Mouse (Mus musculus) G1E (cell line): ENCODE measurements at regions not wholly inside any gene's neighbourhood (a gene's known extent, or its start where the extent isn't known, plus 50 kb on each side); places are given as distances from the start of the nearest gene placed in this dataset.
"Not testable (repeated sequence)": the region's sequence is repeated elsewhere in the genome, so short reads cannot be mapped to it uniquely, and the experiment has no call there.

Source experiments
- ATAC-seq: 2 replicates; pipeline ENCODE4 v1.8.0; 2016; ENCODE audit warnings: mild to moderate bottlenecking; ENCODE audit not compliant: insufficient number of reproducible peaks, poor library complexity, low FRiP score, severe bottlenecking; ENCODE audit errors: extremely low read depth
- DNase-seq: peaks from one replicate; pipeline ENCODE4 v3.0.0; 2012; ENCODE audit warnings: low spot score
- H3K27me3 ChIP-seq: 2 replicates; pipeline ENCODE4 v1.6.1; 2012; ENCODE audit warnings: mild to moderate bottlenecking, low read length, inconsistent platforms; ENCODE audit not compliant: insufficient read depth
- H3K36me3 ChIP-seq: replicated peaks from 2 replicates; pipeline ENCODE3; 2012; ENCODE audit warnings: mild to moderate bottlenecking, inconsistent platforms
- H3K4me1 ChIP-seq: 2 replicates; pipeline ENCODE4 v1.6.1; 2012; ENCODE audit warnings: low read depth, low read length, inconsistent platforms, mixed read lengths; ENCODE audit not compliant: insufficient read depth
- H3K4me3 ChIP-seq: 2 replicates; pipeline ENCODE4 v1.5.1; 2012; ENCODE audit warnings: low read depth, mild to moderate bottlenecking, inconsistent platforms, low read length, moderate library complexity, mixed read lengths
- H3K9me3 ChIP-seq: replicated peaks from 2 replicates; pipeline ENCODE4 v1.6.1; 2012; ENCODE audit warnings: inconsistent platforms
- CTCF ChIP-seq: IDR thresholded peaks from 2 replicates; pipeline ENCODE4 v1.5.1; 2012; ENCODE audit warnings: low read depth, low read length, inconsistent platforms, mixed read lengths
- GATA1 ChIP-seq: IDR thresholded peaks from 2 replicates; pipeline ENCODE4 v1.6.1; 2012; ENCODE audit warnings: borderline replicate concordance, low read length, inconsistent platforms, mixed read lengths
- GATA2 ChIP-seq: IDR thresholded peaks from 2 replicates; pipeline ENCODE4 v1.6.1; 2012; ENCODE audit warnings: low read depth, low read length, inconsistent platforms, borderline replicate concordance
- POLR2AphosphoS5 ChIP-seq: IDR thresholded peaks from 2 replicates; pipeline ENCODE4 v1.6.1; 2012; ENCODE audit warnings: low read depth, low read length, inconsistent platforms; ENCODE audit not compliant: insufficient replicate concordance
- TAL1 ChIP-seq: conservative IDR thresholded peaks from 2 replicates; pipeline ENCODE4 v1.6.1; 2012; ENCODE audit warnings: low read depth, low read length, inconsistent platforms, mixed read lengths

GRCm38 (mm10) chr8:109320955-109321354, 172.9 kb upstream of the Pmfbp1 start:
- no peak for ATAC-seq
- H3K27me3 ChIP-seq, result no peaks in the 10 kb centered on the region
- H3K4me1 ChIP-seq, result no peaks in the 10 kb centered on the region
- H3K9me3 ChIP-seq, result peaks cover 32% of the 10 kb centered on the region
- no peak for DNase-seq
- no peaks in the 10 kb centered on the region for H3K36me3 ChIP-seq
- TF ChIP-seq TAL1, result no peak
- TF ChIP-seq GATA1, result no peak
- TF ChIP-seq POLR2AphosphoS5, result no peak
- TF ChIP-seq CTCF, result no peak
- no peak for TF ChIP-seq GATA2
- H3K4me3 ChIP-seq, result no peak overlapping the region

- H3K4me3 ChIP-seq, result no peak overlapping the region
- H3K4me1 ChIP-seq, result no peaks in the 10 kb centered on the region
- H3K27me3 ChIP-seq, result no peaks in the 10 kb centered on the region
- TF ChIP-seq TAL1, result no peak
- no peak for TF ChIP-seq GATA1
- TF ChIP-seq GATA2, result no peak
- no peak for TF ChIP-seq CTCF
- no peak for TF ChIP-seq POLR2AphosphoS5
- H3K9me3 ChIP-seq, result peaks cover 30% of the 10 kb centered on the region
- no peak for ATAC-seq
- H3K36me3 ChIP-seq, result no peaks in the 10 kb centered on the region
- DNase-seq, result no peak
These were observed 170.5 kb upstream of the Pmfbp1 start for GRCm38 (mm10) chr8:109323351-109323750.

GRCm38 (mm10) chr8:109324241-109324640, 169.6 kb upstream of the Pmfbp1 start:
- H3K36me3 ChIP-seq, result no peaks in the 10 kb centered on the region
- no peak overlapping the region for H3K4me3 ChIP-seq
- no peaks in the 10 kb centered on the region for H3K4me1 ChIP-seq
- DNase-seq (no peak), ATAC-seq (no peak)
- peaks cover 31% of the 10 kb centered on the region for H3K9me3 ChIP-seq
- TF ChIP-seq POLR2AphosphoS5, result no peak
- TF ChIP-seq TAL1, result no peak
- no peak for TF ChIP-seq GATA2
- TF ChIP-seq CTCF, result no peak
- TF ChIP-seq GATA1, result no peak
- H3K27me3 ChIP-seq, result no peaks in the 10 kb centered on the region

GRCm38 (mm10) chr8:109336203-109336602, 157.6 kb upstream of the Pmfbp1 start:
- H3K27me3 ChIP-seq, result no peaks in the 10 kb centered on the region
- peaks cover 30% of the 10 kb centered on the region for H3K9me3 ChIP-seq
- TF ChIP-seq CTCF, result no peak
- no peaks in the 10 kb centered on the region for H3K36me3 ChIP-seq
- ATAC-seq (no peak), DNase-seq (no peak)
- H3K4me3 ChIP-seq, result no peak overlapping the region
- no peaks in the 10 kb centered on the region for H3K4me1 ChIP-seq

- DNase-seq (no peak), ATAC-seq (no peak)
- TF ChIP-seq POLR2AphosphoS5 (no peak), GATA2 (no peak), CTCF (no peak), GATA1 (no peak), TAL1 (no peak)
- Histone ChIP-seq H3K9me3 (peaks cover 29% of the 10 kb centered on the region), H3K27me3 (no peaks in the 10 kb centered on the region), H3K36me3 (no peaks in the 10 kb centered on the region), H3K4me3 (no peak overlapping the region), H3K4me1 (no peaks in the 10 kb centered on the region)
These were observed 155.5 kb upstream of the Pmfbp1 start for GRCm38 (mm10) chr8:109338220-109338835.

GRCm38 (mm10) chr8:109340647-109341046, 153.2 kb upstream of the Pmfbp1 start:
- H3K4me1 ChIP-seq, H3K4me3 ChIP-seq, ATAC-seq, H3K27me3 ChIP-seq, H3K36me3 ChIP-seq, DNase-seq: not testable (repeated sequence)
- H3K9me3 ChIP-seq, result peaks cover 45% of the 10 kb centered on the region

- Histone ChIP-seq H3K4me3 (no peak overlapping the region), H3K9me3 (peaks cover 37% of the 10 kb centered on the region), H3K4me1 (no peaks in the 10 kb centered on the region), H3K27me3 (no peaks in the 10 kb centered on the region), H3K36me3 (no peaks in the 10 kb centered on the region)
- ATAC-seq (no peak), DNase-seq (no peak)
- TF ChIP-seq POLR2AphosphoS5, result no peak
- TF ChIP-seq TAL1, result no peak
- no peak for TF ChIP-seq GATA2
- no peak for TF ChIP-seq GATA1
- TF ChIP-seq CTCF, result no peak
These were observed 138.7 kb upstream of the Pmfbp1 start for GRCm38 (mm10) chr8:109355168-109355567.
